Mouse (Mus musculus) gastrocnemius, postnatal 4 days (tissue): ENCODE measurements around the gene Hist1h2ab. TPM values are rescaled to one million over a fixed set of nuclear protein-coding genes. Genes with fewer than 3 reads are reported as not detected.

Experiments used
- DNase-seq, 2 experiments: peaks; one replicate each; pipeline ENCODE4 v3.0.0; 2021 to 2022; ENCODE audit warnings: low spot score in 2 of 2, mixed read lengths in 2 of 2
- total RNA-seq, 2 experiments: library from RNA; stranded (reverse); gene quantifications; 2 replicates each; pipeline ENCODE4 v1.2.3; 2021

The Hist1h2ab gene
- total RNA-seq, 2 experiments from 2014 or later: 390 to 456 TPM

DNA sequence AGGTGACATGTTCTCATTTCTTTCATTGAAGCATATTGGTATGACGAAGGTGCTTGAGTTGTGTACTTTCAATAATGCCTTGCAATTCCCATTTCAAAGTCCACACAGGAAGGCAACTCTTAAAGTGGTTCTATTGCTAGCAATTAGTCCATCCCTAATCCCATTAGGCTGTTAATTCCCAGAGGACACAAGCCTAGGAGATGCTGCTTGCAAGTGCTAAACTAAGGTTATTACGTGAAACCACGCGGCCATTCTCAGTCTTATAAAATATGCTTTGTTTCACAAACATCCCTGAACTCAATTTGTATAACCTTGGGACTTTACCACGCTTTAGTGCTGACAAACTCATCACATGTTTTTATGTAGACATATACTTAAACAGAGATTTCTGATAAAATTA lies 13.8 kb upstream of the Hist1h2ab start:
- DNase-seq: no peak

DNA sequence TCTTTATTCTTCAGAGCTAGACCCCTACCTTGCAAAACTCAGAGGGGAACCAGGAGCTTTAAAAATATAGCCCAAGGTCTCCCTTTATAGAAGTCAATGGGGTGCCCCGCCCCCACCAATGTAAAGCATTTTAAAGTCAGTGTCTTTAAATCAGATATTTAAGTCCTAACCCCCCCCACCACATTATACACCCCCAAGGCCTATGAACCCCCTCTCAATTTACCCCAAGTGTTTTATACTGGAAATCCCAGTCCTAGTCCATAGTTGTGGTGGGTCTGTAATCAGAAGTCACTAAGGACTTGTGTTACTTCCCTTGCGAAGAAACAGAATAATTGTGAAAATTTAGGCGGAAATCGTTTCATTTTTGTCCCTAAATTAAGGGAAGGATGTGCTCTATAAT lies 12.9 kb upstream of the Hist1h2ab start:
- DNase-seq: no peak

GRCm38 (mm10) chr13:23738677-23739068 lies 12.3 kb upstream of the Hist1h2ab start, which contains the start of gene Hist1h1c:
Gene Hist1h1c (plus strand): TSS chr13:23738808.
- DNase-seq: peak; percentile 85 to 92

DNA sequence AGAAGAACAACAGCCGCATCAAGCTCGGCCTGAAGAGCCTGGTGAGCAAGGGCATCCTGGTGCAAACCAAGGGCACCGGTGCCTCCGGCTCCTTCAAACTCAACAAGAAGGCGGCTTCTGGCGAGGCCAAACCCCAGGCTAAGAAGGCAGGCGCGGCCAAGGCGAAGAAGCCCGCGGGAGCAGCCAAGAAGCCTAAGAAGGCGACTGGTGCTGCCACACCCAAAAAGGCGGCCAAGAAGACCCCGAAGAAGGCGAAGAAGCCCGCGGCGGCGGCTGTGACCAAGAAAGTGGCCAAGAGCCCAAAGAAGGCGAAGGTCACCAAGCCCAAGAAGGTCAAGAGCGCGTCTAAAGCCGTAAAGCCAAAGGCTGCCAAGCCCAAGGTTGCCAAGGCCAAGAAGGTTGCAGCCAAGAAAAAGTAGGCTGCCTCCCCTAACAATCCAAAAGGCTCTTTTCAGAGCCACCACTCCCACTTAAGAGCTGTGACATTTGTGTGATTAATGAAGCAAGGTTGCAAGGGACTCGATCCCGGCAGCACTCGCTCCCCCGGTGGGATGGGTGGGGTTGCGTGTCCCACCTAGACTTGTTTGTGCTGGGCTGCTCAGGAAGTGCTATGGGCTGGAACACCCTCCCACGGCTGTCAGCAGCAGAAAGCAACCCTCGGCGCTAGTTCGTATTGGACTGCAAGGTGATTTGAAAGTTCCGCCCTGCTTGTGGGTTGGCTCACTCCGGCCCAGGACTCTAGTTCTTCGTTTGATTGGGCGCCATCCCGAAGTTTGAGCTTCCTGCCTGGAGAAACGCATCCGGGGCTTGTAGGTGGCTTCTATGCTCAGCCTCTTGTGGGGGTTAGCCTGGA lies 11.6 kb upstream of the Hist1h2ab start:
- DNase-seq: peak; percentile 73 to 88

DNA sequence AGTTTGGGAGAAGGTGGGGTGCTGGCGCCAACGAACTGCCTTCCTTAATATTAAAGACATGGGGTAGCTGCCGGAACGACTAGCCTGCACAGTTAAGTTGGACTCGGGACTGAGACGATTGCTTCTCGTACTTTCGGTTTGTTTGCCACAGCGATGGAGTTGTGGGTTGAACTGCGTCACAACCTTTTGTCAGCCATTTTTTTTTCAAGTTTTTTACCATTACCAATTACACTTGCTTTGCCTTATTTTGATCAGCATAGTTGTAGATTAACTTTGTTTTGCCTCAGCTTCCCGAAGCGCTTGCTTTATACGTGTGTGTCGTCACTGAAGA lies 11.0 kb upstream of the Hist1h2ab start:
- no peak for DNase-seq

GRCm38 (mm10) chr13:23740256-23740840 lies 10.6 kb upstream of the Hist1h2ab start:
- DNase-seq: no peak

GRCm38 (mm10) chr13:23740910-23741309 lies 10.0 kb upstream of the Hist1h2ab start:
- no peak for DNase-seq

- DNase-seq: no peak
Observed at GRCm38 (mm10) chr13:23742007-23742406, 8.9 kb upstream of the Hist1h2ab start.

GRCm38 (mm10) chr13:23743215-23743614 lies 7.7 kb upstream of the Hist1h2ab start:
- DNase-seq: no peak

DNA sequence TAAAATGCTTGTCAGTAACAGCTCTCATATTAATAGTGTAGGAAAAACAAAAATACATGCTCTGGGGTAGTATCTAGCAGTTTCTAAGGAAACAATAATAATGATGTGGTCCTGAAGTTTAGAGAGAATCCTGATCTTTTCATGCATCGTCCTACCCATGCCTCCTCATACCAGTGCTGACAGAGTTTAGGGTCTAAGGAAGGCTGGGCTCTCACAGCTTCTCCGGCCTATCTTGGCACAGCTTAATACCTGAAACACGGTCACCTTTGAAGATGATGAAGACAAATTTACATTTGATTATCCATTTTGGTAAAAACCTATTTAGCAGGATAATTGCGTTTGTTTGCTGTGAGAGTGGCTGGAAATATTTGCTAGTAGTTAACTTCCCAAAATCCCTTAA lies 7.0 kb upstream of the Hist1h2ab start:
- no peak for DNase-seq

GRCm38 (mm10) chr13:23744421-23745380 lies 6.2 kb upstream of the Hist1h2ab start:
- DNase-seq: no peak

DNA sequence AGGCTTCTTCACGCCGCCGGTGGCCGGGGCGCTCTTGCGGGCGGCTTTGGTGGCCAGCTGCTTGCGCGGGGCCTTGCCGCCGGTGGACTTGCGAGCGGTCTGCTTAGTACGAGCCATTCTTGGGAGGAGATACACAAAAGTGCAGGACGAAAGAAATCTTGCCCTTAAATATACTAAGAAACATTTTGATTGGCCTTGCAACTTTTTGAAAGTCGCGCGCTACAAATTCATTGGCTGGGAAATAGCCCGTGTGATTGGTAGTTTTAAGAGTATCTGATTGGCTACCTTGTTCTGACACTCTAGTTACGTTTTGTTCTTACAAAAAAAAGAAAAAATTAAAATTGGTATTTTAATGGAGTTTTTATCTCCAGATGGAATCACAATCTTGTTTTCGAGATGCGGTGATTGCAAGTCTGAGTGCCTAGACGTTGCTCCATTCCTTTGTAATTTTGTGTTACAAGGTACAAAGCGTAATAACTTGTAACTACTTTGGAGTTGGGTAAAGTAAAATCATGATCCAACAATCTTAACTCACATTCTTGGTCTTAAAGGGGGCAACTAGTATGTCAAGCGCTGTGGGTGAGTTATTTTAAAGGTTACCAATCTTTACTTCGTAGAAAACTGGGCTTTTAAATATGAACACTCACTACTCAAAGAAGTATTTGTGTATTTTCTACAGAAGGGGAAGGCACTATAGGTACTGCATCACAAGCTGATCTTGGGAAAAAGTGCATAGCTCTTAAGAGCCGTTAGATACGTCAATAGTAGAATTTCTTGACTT lies 5.4 kb upstream of the Hist1h2ab start, which contains the start of gene Hist1h3c:
Hist1h3c (minus strand) TSS at position 222 of the 781 bp plus-strand sequence.
- DNase-seq: peak; percentile 59 to 84

DNA sequence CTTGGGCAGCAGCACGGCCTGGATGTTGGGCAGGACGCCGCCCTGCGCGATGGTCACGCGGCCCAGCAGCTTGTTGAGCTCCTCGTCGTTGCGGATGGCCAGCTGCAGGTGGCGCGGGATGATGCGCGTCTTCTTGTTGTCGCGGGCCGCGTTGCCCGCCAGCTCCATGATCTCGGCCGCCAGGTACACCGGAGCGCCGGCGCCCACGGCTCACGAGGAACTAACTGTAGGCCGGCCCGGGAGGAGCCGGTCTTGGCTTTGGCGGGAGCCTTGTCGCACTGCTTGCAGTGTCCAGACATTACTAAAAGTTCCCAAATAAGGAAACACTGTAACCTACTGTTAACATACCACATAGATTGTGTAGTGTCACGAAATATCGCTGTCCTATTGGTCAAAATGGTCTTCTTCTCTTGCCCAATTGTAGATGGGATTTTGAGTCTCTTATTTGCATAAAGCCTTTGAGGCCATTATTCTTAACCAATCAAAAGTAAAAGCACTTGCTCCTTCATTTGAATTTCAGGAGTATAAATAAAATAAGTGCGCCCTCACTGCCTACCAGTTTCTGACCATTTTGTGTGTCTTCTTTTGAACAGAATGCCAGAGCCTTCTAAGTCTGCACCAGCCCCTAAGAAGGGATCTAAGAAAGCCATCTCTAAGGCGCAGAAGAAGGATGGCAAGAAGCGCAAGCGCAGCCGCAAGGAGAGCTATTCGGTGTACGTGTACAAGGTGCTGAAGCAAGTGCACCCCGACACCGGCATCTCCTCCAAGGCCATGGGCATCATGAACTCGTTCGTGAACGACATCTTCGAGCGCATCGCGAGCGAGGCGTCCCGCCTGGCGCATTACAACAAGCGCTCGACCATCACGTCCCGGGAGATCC lies 4.5 kb upstream of the Hist1h2ab start, which contains the start of gene Hist1h2bb:
Hist1h2bb (plus strand) TSS at position 534 of the 880 bp plus-strand sequence.
- peak in 1 of 2 experiments; percentile 57 for DNase-seq

- no peak for DNase-seq
Observed at GRCm38 (mm10) chr13:23747081-23747891, 3.6 kb upstream of the Hist1h2ab start.

GRCm38 (mm10) chr13:23747892-23748288 lies 3.0 kb upstream of the Hist1h2ab start:
- no peak for DNase-seq

DNA sequence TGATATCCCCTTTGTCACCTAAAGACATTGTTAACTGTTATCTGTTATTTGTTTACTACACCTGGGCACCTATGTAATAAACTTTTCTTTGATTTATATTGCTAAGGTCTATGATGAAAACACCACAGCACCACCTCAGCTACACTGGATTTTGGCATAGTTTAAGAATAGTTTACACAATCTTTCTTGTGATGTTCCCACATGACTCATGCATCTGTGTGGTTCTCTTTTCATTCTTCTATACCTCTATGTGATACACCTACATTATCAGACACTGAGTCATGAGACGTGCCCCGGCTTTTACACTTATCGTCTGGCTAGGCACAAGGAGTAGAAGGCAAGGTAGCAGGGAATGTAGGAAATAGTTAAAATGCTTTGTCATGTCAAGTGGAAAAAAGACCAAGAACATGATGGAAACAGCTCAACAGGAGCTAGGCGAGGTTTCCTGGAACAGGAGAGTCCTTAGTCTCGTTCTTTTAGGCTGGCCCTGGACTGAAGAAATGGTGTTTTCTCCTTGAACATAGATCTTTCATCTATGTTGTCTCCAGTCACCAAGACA lies 1.3 kb upstream of the Hist1h2ab start:
- DNase-seq: no peak

DNA sequence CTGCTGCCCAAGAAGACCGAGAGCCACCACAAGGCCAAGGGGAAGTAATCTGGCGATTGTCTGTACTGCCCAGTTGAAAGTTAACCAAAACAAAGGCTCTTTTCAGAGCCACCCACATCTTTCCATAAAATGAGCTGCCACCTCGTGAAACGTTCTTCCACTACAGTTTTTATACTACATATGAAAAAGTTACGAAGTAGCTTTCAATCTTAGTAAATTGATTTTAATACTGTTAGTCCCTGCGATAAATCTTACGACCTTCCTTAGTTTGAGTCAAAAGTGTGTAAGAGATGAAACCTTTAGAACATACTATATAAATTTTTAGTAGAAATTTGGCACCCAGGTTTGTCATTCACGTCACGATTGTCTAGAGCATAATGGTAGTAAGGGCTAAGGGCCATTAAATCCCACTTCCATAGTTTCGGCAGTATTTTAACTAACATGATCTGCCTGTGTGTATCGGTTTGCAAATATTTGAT lies 591 bp downstream of the Hist1h2ab start:
- DNase-seq: no peak

DNA sequence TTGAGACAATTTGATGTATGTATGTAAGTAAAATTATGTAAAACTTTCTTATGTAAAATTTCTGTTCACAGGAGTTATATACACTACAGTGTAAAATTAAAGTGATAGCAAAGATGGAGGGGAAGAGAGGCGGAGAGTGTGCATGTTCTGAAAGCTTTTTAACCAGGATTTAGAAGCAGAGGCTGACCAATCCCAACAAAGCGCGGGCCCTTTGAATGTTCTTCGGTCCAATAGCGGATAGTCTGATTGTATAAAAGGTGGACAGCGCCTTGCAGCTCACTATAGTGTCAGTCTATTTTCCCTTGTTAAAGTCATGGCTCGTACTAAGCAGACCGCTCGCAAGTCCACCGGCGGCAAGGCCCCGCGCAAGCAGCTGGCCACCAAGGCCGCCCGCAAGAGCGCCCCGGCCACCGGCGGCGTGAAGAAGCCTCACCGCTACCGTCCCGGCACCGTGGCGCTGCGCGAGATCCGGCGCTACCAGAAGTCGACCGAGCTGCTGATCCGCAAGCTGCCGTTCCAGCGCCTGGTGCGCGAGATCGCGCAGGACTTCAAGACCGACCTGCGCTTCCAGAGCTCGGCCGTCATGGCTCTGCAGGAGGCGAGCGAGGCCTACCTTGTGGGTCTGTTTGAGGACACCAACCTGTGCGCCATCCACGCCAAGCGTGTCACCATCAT lies 1.3 kb downstream of the Hist1h2ab start, which contains the start of gene Hist1h3b:
Hist1h3b (plus strand) TSS at position 201 of the 675 bp plus-strand sequence.
- peak; percentile 61 to 89 for DNase-seq
